Mouse (Mus musculus) CH12.LX (cell line): ENCODE measurements at regions not wholly inside any gene's neighbourhood (a gene's known extent, or its start where the extent isn't known, plus 50 kb on each side); places are given as distances from the start of the nearest gene placed in this dataset.

Source experiments
- DNase-seq: peaks from one replicate; pipeline ENCODE4 v3.0.0-alpha.2; 2013; ENCODE audit errors: extremely low read depth
- H3K27ac ChIP-seq: 2 replicates; pipeline ENCODE4 v1.5.1; 2012; ENCODE audit warnings: low read depth, mild to moderate bottlenecking, control low read depth, moderate library complexity; ENCODE audit not compliant: insufficient read depth
- H3K27me3 ChIP-seq: replicated peaks from 2 replicates; pipeline ENCODE3; 2012; ENCODE audit warnings: inconsistent platforms
- H3K36me3 ChIP-seq, 2 experiments: replicated peaks in 1 of 2; 2 replicates each; pipeline versions ENCODE3 to v1.6.1; 2012; ENCODE audit warnings: inconsistent platforms in 1 of 2, low read length in 1 of 2, mild to moderate bottlenecking in 1 of 2, mixed read lengths in 1 of 2, moderate library complexity in 1 of 2; ENCODE audit not compliant: control insufficient read depth in 1 of 2, insufficient read depth in 1 of 2
- H3K4me1 ChIP-seq, 2 experiments: 2 replicates each; pipeline ENCODE4 v1.6.1; 2012; ENCODE audit warnings: inconsistent platforms in 1 of 2, moderate library complexity in 1 of 2; ENCODE audit not compliant: insufficient read depth in 2 of 2, control insufficient read depth in 1 of 2
- H3K4me2 ChIP-seq: 2 replicates; pipeline ENCODE4 v1.6.1; 2012; ENCODE audit warnings: low read depth, mild to moderate bottlenecking, control low read depth; ENCODE audit not compliant: poor library complexity, insufficient read depth, severe bottlenecking
- H3K4me3 ChIP-seq, 3 experiments: fragments of 150-350 bp in 1 of 3; sonication (generic) in 1 of 3; replicated peaks in 1 of 3; 2 replicates each; pipeline versions ENCODE3 to v1.5.1; 2011 to 2012; ENCODE audit warnings: low read depth in 2 of 3, low read length in 2 of 3, mild to moderate bottlenecking in 2 of 3, moderate library complexity in 2 of 3, control low read depth in 1 of 3, improper control_type of control experiment in 1 of 3, inconsistent platforms in 1 of 3, mixed read lengths in 1 of 3; ENCODE audit not compliant: poor library complexity in 1 of 3
- H3K79me2 ChIP-seq: replicated peaks from 2 replicates; pipeline ENCODE4 v1.6.1; 2012; ENCODE audit warnings: mild to moderate bottlenecking, moderate library complexity; ENCODE audit not compliant: control insufficient read depth, poor library complexity, insufficient read depth, severe bottlenecking; ENCODE audit errors: extremely low read depth
- H3K9ac ChIP-seq: 2 replicates; pipeline ENCODE4 v1.6.1; 2012; ENCODE audit warnings: low read depth, mild to moderate bottlenecking, control low read depth, moderate library complexity; ENCODE audit not compliant: insufficient read depth
- H3K9me3 ChIP-seq: replicated peaks from 2 replicates; pipeline ENCODE3; 2012; ENCODE audit warnings: low read length, inconsistent platforms, mixed read lengths
- BHLHE40 ChIP-seq: IDR thresholded peaks from 2 replicates; pipeline ENCODE4 v1.6.1; 2011; ENCODE audit warnings: mild to moderate bottlenecking, low read depth, low read length, improper control_type of control experiment
- CHD1 ChIP-seq: IDR thresholded peaks from 2 replicates; pipeline ENCODE4 v1.6.1; 2012; ENCODE audit warnings: low read depth, low read length, improper control_type of control experiment, inconsistent platforms
- CHD2 ChIP-seq: IDR thresholded peaks from 2 replicates; pipeline ENCODE4 v1.6.1; 2011; ENCODE audit warnings: low read length, improper control_type of control experiment
- CTCF ChIP-seq, 2 experiments: IDR thresholded peaks in 1 of 2; conservative IDR thresholded peaks in 1 of 2; 2 replicates each; pipeline ENCODE4 v1.5.1; 2011 to 2012; ENCODE audit warnings: low read depth in 2 of 2, low read length in 2 of 2, improper control_type of control experiment in 1 of 2, inconsistent platforms in 1 of 2, mild to moderate bottlenecking in 1 of 2, moderate library complexity in 1 of 2
- ELF1 ChIP-seq: IDR thresholded peaks from 2 replicates; pipeline ENCODE4 v1.6.1; 2014; ENCODE audit warnings: low read depth, mild to moderate bottlenecking, inconsistent platforms, low read length, improper control_type of control experiment
- HCFC1 ChIP-seq: IDR thresholded peaks from 2 replicates; pipeline ENCODE4 v1.6.1; 2012; ENCODE audit warnings: low read depth, mild to moderate bottlenecking, inconsistent platforms, low read length, improper control_type of control experiment
- JUN ChIP-seq: IDR thresholded peaks from 2 replicates; pipeline ENCODE4 v1.6.1; 2011; ENCODE audit warnings: low read depth, mild to moderate bottlenecking, low read length, improper control_type of control experiment, moderate library complexity; ENCODE audit not compliant: insufficient read depth
- JUND ChIP-seq: conservative IDR thresholded peaks from 2 replicates; pipeline ENCODE4 v1.6.1; 2011; ENCODE audit warnings: low read depth, low read length, improper control_type of control experiment
- KAT2A ChIP-seq: IDR thresholded peaks from 2 replicates; pipeline ENCODE4 v1.6.1; 2012; ENCODE audit warnings: low read length, improper control_type of control experiment, inconsistent platforms; ENCODE audit not compliant: insufficient replicate concordance
- MEF2A ChIP-seq: IDR thresholded peaks from 2 replicates; pipeline ENCODE4 v1.6.1; 2014; ENCODE audit warnings: low read depth, mild to moderate bottlenecking, inconsistent platforms, low read length, improper control_type of control experiment, borderline replicate concordance
- MXI1 ChIP-seq: IDR thresholded peaks from 2 replicates; pipeline ENCODE4 v1.6.1; 2011; ENCODE audit warnings: mild to moderate bottlenecking, low read depth, low read length, improper control_type of control experiment
- NELFE ChIP-seq: IDR thresholded peaks from 2 replicates; pipeline ENCODE4 v1.6.1; 2011; ENCODE audit warnings: low read depth, low read length, improper control_type of control experiment
- NRF1 ChIP-seq: IDR thresholded peaks from 2 replicates; pipeline ENCODE4 v1.6.1; 2014; ENCODE audit warnings: low read depth, mild to moderate bottlenecking, inconsistent platforms, low read length, improper control_type of control experiment, moderate library complexity
- POLR2A ChIP-seq: IDR thresholded peaks from 2 replicates; pipeline ENCODE4 v1.6.1; 2011; ENCODE audit warnings: low read depth, mild to moderate bottlenecking, improper control_type of control experiment, low read length
- RAD21 ChIP-seq: IDR thresholded peaks from 2 replicates; pipeline ENCODE4 v1.6.1; 2011; ENCODE audit warnings: low read depth, mild to moderate bottlenecking, low read length, improper control_type of control experiment, moderate library complexity
- RCOR1 ChIP-seq: conservative IDR thresholded peaks from 2 replicates; pipeline ENCODE4 v1.6.1; 2012; ENCODE audit warnings: low read depth, mild to moderate bottlenecking, inconsistent platforms, low read length, improper control_type of control experiment
- TBP ChIP-seq: conservative IDR thresholded peaks from 2 replicates; pipeline ENCODE4 v1.6.1; 2011; ENCODE audit warnings: low read depth, low read length, improper control_type of control experiment
- USF1 ChIP-seq: IDR thresholded peaks from 2 replicates; pipeline ENCODE4 v1.6.1; 2014; ENCODE audit warnings: low read depth, mild to moderate bottlenecking, inconsistent platforms, low read length, improper control_type of control experiment
- ZKSCAN1 ChIP-seq: IDR thresholded peaks from 2 replicates; pipeline ENCODE4 v1.6.1; 2012; ENCODE audit warnings: low read depth, inconsistent platforms, low read length, improper control_type of control experiment, borderline replicate concordance
- ZMIZ1 ChIP-seq: IDR thresholded peaks from 2 replicates; pipeline ENCODE4 v1.6.1; 2012; ENCODE audit warnings: low read depth, mild to moderate bottlenecking, inconsistent platforms, low read length, improper control_type of control experiment
- dilution Hi-C: fragments of 300-500 bp; cut with MboI; formaldehyde crosslinking; loops from 2 replicates; pipeline ENCODE4 v1.14.3; 2020; ENCODE audit warnings: low sequenced_read_pairs; ENCODE audit not compliant: extremely low pct_unique_long_range_greater_than_20kb, extremely low pct_ligation_motif_present
- in situ Hi-C: fragments of 300-500 bp; cut with MboI; formaldehyde crosslinking; loops from 3 replicates; pipeline ENCODE4 v1.14.3; 2019; ENCODE audit warnings: low sequenced_read_pairs, low pct_ligation_motif_present, low pct_unique_long_range_greater_than_20kb, mixed read lengths

- Histone ChIP-seq H3K27ac (no peak overlapping the region), H3K9me3 (no peaks in the 10 kb centered on the region), H3K4me3 (no peak overlapping the region), H3K27me3 (no peaks in the 10 kb centered on the region), H3K4me1 (no peaks in the 10 kb centered on the region), H3K4me2 (no peak overlapping the region), H3K9ac (no peak overlapping the region), H3K36me3 (no peaks in the 10 kb centered on the region), H3K79me2 (no peaks in the 10 kb centered on the region)
- TF ChIP-seq RAD21 (no peak), RCOR1 (no peak), CHD2 (no peak), JUND (no peak), ELF1 (no peak), CHD1 (no peak), MEF2A (no peak), USF1 (no peak), POLR2A (no peak), CTCF (conservative IDR thresholded peaks at IDR 0.05 in 1 of 2, IDR thresholded peaks at IDR 0.05 in 1 of 2; ENCODE audit: low read depth in 2 of 2, low read length in 2 of 2) (no peak), ZKSCAN1 (no peak), TBP (no peak), HCFC1 (no peak)
- dilution Hi-C loops: no loop called here
- no peak for DNase-seq
- in situ Hi-C loops: no loop called here
These were observed 271.3 kb downstream of the Fzd1 start for GRCm38 (mm10) chr5:4486391-4487132.

- dilution Hi-C loops: no loop called here
- Histone ChIP-seq H3K79me2 (no peaks in the 10 kb centered on the region), H3K4me1 (no peaks in the 10 kb centered on the region), H3K4me2 (no peak overlapping the region), H3K27me3 (no peaks in the 10 kb centered on the region), H3K9ac (no peak overlapping the region), H3K27ac (no peak overlapping the region), H3K9me3 (no peaks in the 10 kb centered on the region), H3K36me3 (no peaks in the 10 kb centered on the region), H3K4me3 (no peak overlapping the region)
- TF ChIP-seq ZMIZ1 (no peak), CHD2 (no peak), NRF1 (no peak), JUN (no peak), HCFC1 (no peak), JUND (no peak), MXI1 (no peak), NELFE (no peak), KAT2A (no peak), BHLHE40 (no peak)
- in situ Hi-C loops: no loop called here
- DNase-seq: no peak
These were observed 272.1 kb downstream of the Fzd1 start for GRCm38 (mm10) chr5:4485542-4486390.
